Mouse (Mus musculus): ENCODE results near the gene Rfc1. TPM values are rescaled to one million over a fixed set of nuclear protein-coding genes. Genes with fewer than 3 reads are reported as not detected.

Rfc1 gene
- total and polyA plus RNA-seq, 3 experiments, result 33.4 to 133 (median 111) TPM

DNA sequence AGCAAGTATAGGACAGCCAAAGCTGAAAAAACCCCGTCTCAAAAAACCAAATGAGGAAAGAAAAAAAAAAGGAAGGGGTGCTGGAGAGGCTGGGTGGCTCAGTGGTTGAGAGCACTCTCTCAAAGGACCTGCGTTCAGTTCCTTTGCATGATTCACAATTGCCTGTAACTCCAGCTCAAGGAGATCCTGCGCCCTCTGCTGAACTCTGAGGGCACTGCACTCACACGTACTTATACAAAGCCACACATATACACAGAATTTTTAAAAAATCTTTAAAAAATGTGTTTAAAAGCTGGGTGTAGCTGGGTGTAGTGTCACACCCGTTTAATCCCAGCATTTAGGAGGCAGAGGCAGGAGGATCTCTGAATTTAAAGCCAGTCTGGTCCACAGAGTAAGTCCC, 19.5 kb upstream of the Rfc1 start:
- Histone ChIP-seq H3K27me3 (ENCODE audit: insufficient read depth, low read length) (peaks cover 22% of the 10 kb centered on the region), H3K36me3 (replicated peaks) (no peaks in the 10 kb centered on the region), H3K4me3 (ENCODE audit: low read depth, low read length) (no peak overlapping the region), H3K4me1 (ENCODE audit: insufficient read depth, low read depth, low read length) (0 out of 2 replicates have a peak, but pooled peaks cover 6% of the 10 kb centered on the region), H3K9me3 (replicated peaks) (no peaks in the 10 kb centered on the region)
- ATAC-seq (ENCODE audit: extremely low read depth, insufficient number of reproducible peaks, low FRiP score, poor library complexity, severe bottlenecking) (no peak), DNase-seq (ENCODE audit: low spot score) (no peak)
- no peak for TF ChIP-seq GATA2 (IDR thresholded peaks at IDR 0.05; ENCODE audit: borderline replicate concordance, low read depth, low read length)
- TF ChIP-seq CTCF (IDR thresholded peaks at IDR 0.05; ENCODE audit: low read depth, low read length), result no peak
- no peak for TF ChIP-seq GATA1 (IDR thresholded peaks at IDR 0.05; ENCODE audit: borderline replicate concordance, low read length)
- no peak for TF ChIP-seq TAL1 (conservative IDR thresholded peaks at IDR 0.05; ENCODE audit: low read depth, low read length)
- TF ChIP-seq POLR2AphosphoS5 (IDR thresholded peaks at IDR 0.05; ENCODE audit: insufficient replicate concordance, low read depth, low read length), result no peak

DNA sequence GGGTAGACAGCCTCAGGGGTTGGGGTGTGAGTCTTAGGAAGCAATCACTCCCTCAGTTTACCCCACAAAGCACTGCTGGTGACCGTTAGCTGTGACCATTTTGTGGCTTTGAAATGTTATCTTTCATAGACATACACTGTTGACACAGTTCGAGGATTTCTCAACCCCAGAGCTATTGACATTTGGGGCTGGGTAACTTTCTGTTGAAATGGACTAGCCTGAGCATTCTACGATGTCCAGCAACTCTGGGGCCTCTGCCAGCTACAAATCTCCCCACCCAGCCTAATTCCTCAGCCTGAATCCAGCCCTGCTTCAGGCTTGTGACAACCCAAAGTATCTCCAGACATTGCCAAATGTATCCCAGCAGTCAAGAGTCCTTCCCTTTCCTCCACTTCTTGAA, 18.6 kb upstream of the Rfc1 start:
- no peaks in the 10 kb centered on the region for H3K9me3 ChIP-seq (replicated peaks)
- H3K36me3 ChIP-seq (replicated peaks), result no peaks in the 10 kb centered on the region
- TF ChIP-seq POLR2AphosphoS5 (IDR thresholded peaks at IDR 0.05; ENCODE audit: insufficient replicate concordance, low read depth, low read length) (no peak), TAL1 (conservative IDR thresholded peaks at IDR 0.05; ENCODE audit: low read depth, low read length) (no peak), GATA1 (IDR thresholded peaks at IDR 0.05; ENCODE audit: borderline replicate concordance, low read length) (no peak), GATA2 (IDR thresholded peaks at IDR 0.05; ENCODE audit: borderline replicate concordance, low read depth, low read length) (no peak)
- H3K4me3 ChIP-seq (ENCODE audit: low read depth, low read length), result no peak overlapping the region
- 0 out of 2 replicates have a peak, but pooled peaks cover 4% of the 10 kb centered on the region for H3K4me1 ChIP-seq (ENCODE audit: insufficient read depth, low read depth, low read length)
- peaks cover 18% of the 10 kb centered on the region for H3K27me3 ChIP-seq (ENCODE audit: insufficient read depth, low read length)
- no peak for ATAC-seq (ENCODE audit: extremely low read depth, insufficient number of reproducible peaks, low FRiP score, poor library complexity, severe bottlenecking)
- no peak for DNase-seq (ENCODE audit: low spot score)

- Histone ChIP-seq H3K4me3 (ENCODE audit: low read depth, low read length) (no peak overlapping the region), H3K27me3 (ENCODE audit: insufficient read depth, low read length) (peaks cover 24% of the 10 kb centered on the region)
- ATAC-seq (ENCODE audit: extremely low read depth, insufficient number of reproducible peaks, low FRiP score, poor library complexity, severe bottlenecking), result no peak
Observed at GRCm38 (mm10) chr5:65350508-65350907, 15.0 kb upstream of the Rfc1 start.

GRCm38 (mm10) chr5:65348168-65348567, 12.7 kb upstream of the Rfc1 start, which contains the start of gene Klb:
Klb (plus strand) TSS chr5:65348314.
- TF ChIP-seq POLR2AphosphoS5 (IDR thresholded peaks at IDR 0.05; ENCODE audit: insufficient replicate concordance, low read depth, low read length) (no peak), TAL1 (conservative IDR thresholded peaks at IDR 0.05; ENCODE audit: low read depth, low read length) (no peak), CTCF (IDR thresholded peaks at IDR 0.05; ENCODE audit: low read depth, low read length) (no peak), GATA1 (IDR thresholded peaks at IDR 0.05; ENCODE audit: borderline replicate concordance, low read length) (no peak), GATA2 (IDR thresholded peaks at IDR 0.05; ENCODE audit: borderline replicate concordance, low read depth, low read length) (no peak)
- Histone ChIP-seq H3K4me3 (ENCODE audit: low read depth, low read length) (no peak within 1 kb of the TSS), H3K9me3 (replicated peaks) (no peaks in the 10 kb centered on the region), H3K36me3 (replicated peaks) (no peaks in the 10 kb centered on the region), H3K4me1 (ENCODE audit: insufficient read depth, low read depth, low read length) (0 out of 2 replicates have a peak, but pooled peaks cover 4% of the 10 kb centered on the region), H3K27me3 (ENCODE audit: insufficient read depth, low read length) (peaks cover 24% of the 10 kb centered on the region)
- no peak for ATAC-seq (ENCODE audit: extremely low read depth, insufficient number of reproducible peaks, low FRiP score, poor library complexity, severe bottlenecking)
- no peak for DNase-seq (ENCODE audit: low spot score)

More at GRCm38 (mm10) chr5:65350508-65350907, 15.0 kb upstream of the Rfc1 start:
- DNase-seq (ENCODE audit: low spot score), result no peak
- TF ChIP-seq GATA1 (IDR thresholded peaks at IDR 0.05; ENCODE audit: borderline replicate concordance, low read length), result no peak
- no peak for TF ChIP-seq POLR2AphosphoS5 (IDR thresholded peaks at IDR 0.05; ENCODE audit: insufficient replicate concordance, low read depth, low read length)
- TF ChIP-seq CTCF (IDR thresholded peaks at IDR 0.05; ENCODE audit: low read depth, low read length), result no peak
- TF ChIP-seq TAL1 (conservative IDR thresholded peaks at IDR 0.05; ENCODE audit: low read depth, low read length), result no peak
- TF ChIP-seq GATA2 (IDR thresholded peaks at IDR 0.05; ENCODE audit: borderline replicate concordance, low read depth, low read length), result no peak
- no peaks in the 10 kb centered on the region for H3K36me3 ChIP-seq (replicated peaks)
- no peaks in the 10 kb centered on the region for H3K9me3 ChIP-seq (replicated peaks)
- 0 out of 2 replicates have a peak, but pooled peaks cover 4% of the 10 kb centered on the region for H3K4me1 ChIP-seq (ENCODE audit: insufficient read depth, low read depth, low read length)

DNA sequence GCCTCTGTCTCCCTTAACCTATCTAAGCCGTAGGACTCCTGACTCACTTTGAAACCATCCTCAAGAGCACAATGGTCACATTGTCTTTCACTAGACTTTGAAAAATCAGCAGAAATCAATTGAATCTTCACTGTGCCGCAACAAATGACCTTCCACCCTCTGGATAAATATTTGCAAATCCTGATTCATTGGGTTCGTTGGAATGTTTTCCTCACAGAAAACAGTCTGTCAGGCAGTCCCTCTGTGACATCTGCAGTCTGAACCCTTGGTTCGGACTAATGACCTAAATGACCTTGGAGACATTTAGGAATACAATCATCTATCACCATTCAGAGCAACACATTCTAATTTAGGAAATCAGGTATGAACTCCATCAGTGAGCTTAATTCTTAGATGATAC, 4.7 kb upstream of the Rfc1 start:
- H3K4me1 ChIP-seq (ENCODE audit: insufficient read depth, low read depth, low read length), result peaks cover 11% of the 10 kb centered on the region
- peaks cover 13% of the 10 kb centered on the region for H3K27me3 ChIP-seq (ENCODE audit: insufficient read depth, low read length)
- no peaks in the 10 kb centered on the region for H3K36me3 ChIP-seq (replicated peaks)
- no peak overlapping the region for H3K4me3 ChIP-seq (ENCODE audit: low read depth, low read length)
- no peaks in the 10 kb centered on the region for H3K9me3 ChIP-seq (replicated peaks)
- DNase-seq (ENCODE audit: low spot score) (no peak), ATAC-seq (ENCODE audit: extremely low read depth, insufficient number of reproducible peaks, low FRiP score, poor library complexity, severe bottlenecking) (no peak)
- TF ChIP-seq GATA2 (IDR thresholded peaks at IDR 0.05; ENCODE audit: borderline replicate concordance, low read depth, low read length) (no peak), GATA1 (IDR thresholded peaks at IDR 0.05; ENCODE audit: borderline replicate concordance, low read length) (no peak), CTCF (IDR thresholded peaks at IDR 0.05; ENCODE audit: low read depth, low read length) (no peak), POLR2AphosphoS5 (IDR thresholded peaks at IDR 0.05; ENCODE audit: insufficient replicate concordance, low read depth, low read length) (no peak), TAL1 (conservative IDR thresholded peaks at IDR 0.05; ENCODE audit: low read depth, low read length) (no peak)

DNA sequence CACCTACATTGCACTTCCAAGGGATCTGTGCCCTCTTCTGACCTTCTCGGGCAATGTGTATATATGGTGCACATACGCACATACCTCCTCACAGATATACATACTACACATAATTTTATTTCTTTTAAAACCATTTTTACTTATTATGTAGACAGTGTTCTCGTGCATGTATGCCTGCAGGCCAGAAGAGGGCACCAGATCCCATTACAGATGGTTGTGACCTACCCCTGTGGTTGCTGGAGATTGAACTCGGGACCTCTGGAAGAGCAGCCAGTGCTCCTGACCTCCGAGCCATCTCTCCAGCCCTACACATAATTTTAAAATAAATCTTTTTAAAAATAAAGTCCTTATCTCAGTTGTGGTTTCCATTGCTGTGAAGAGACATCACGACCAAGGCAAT, 2.9 kb upstream of the Rfc1 start:
- peaks cover 19% of the 10 kb centered on the region for H3K4me1 ChIP-seq (ENCODE audit: insufficient read depth, low read depth, low read length)
- no peak overlapping the region for H3K4me3 ChIP-seq (ENCODE audit: low read depth, low read length)
- TF ChIP-seq POLR2AphosphoS5 (IDR thresholded peaks at IDR 0.05; ENCODE audit: insufficient replicate concordance, low read depth, low read length), result no peak
- TF ChIP-seq GATA2 (IDR thresholded peaks at IDR 0.05; ENCODE audit: borderline replicate concordance, low read depth, low read length), result no peak
- no peak for TF ChIP-seq GATA1 (IDR thresholded peaks at IDR 0.05; ENCODE audit: borderline replicate concordance, low read length)
- TF ChIP-seq TAL1 (conservative IDR thresholded peaks at IDR 0.05; ENCODE audit: low read depth, low read length), result no peak
- TF ChIP-seq CTCF (IDR thresholded peaks at IDR 0.05; ENCODE audit: low read depth, low read length), result no peak
- H3K9me3 ChIP-seq (replicated peaks), result no peaks in the 10 kb centered on the region
- peaks cover 9% of the 10 kb centered on the region for H3K36me3 ChIP-seq (replicated peaks)
- peaks cover 13% of the 10 kb centered on the region for H3K27me3 ChIP-seq (ENCODE audit: insufficient read depth, low read length)
- ATAC-seq (ENCODE audit: extremely low read depth, insufficient number of reproducible peaks, low FRiP score, poor library complexity, severe bottlenecking), result no peak
- no peak for DNase-seq (ENCODE audit: low spot score)
